Mouse (Mus musculus): Measurements from ENCODE around the gene Ptprr.

The Ptprr gene

DNA sequence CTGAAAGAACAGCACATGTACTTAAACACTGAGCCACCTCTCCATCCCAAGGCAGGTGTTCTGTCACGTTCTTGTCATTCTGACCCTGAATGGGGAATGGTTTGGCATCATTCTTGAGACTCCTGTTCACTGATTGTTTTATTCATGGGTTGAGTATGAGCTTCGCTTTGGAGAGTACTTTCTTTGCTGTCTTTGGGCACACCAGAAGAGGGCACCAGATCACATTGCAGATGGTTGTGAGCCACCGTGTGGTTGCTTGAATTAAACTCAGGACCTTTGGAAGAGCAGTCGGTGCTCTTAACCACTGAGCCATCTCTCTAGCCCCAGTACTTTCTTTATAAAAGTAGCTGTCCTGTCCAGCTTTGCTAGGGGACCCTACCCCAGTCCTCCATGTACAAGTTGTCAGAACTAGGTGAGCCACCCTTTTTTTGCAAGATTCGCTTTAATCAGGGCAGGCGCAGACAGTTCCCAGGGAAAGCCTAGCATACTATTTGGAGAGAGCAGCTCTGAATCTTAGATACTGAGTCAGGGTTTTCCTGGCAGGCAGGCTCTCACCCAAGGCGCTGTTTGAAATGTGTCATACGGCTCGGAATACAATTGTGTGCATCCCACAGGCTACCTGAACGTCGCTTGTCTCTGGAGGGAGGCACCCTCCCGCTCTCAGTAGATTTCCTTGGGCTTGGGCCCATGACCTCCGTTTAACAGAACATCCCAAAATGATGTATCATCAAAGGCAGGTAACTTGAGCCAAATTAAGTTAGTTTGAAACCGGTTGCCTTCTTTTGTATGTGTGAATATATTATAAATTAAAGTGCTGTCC, 178.8 kb downstream of the Ptprr start:
- peak; percentile 37 for DNase-seq (ENCODE audit: low read depth, low spot score)

DNA sequence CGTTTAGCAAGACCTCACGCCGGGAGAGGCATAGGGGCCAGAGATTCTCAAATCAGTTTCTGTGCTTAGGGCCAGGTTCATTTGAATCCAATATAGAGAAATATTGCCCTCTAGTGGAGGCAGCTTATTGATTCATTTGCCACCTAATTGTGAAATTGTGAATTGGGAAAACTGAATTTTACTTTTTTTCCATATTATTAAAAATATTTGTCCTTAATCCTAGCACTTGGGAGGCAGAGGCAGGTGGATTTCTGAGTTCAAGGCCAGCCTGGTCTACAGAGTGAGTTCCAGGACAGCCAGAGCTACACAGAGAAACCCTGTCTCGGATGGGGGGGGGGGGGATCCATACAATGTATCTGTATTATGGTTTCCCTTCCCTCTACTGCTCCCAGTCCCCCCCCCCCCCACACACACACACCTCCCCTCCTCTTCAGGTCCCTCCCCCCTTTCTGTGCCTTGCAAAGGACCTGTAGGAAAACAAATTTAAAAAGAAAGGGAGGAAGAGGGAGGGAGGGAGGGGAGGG, 179.5 kb downstream of the Ptprr start:
- peak; percentile 63 for DNase-seq (ENCODE audit: low read depth, low spot score)

DNA sequence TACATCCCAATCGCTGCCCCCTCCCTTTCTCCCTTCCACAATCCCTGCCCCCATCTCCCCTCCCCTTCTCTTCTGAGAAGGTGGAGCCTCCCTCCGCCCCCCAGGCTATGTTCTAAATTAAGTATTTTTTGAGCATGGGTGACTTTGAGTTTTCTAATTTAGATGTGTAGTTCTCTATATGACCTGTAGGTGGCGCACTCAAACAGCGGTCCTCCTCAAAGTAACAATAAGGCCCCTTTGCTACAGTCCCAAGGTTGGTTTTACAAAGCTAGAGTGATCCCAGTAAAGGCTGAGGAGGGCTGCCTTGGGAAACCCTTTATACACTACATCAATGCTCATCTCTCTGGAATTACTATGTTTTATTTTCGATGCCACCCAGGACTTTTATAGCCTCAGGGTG, 181.0 kb downstream of the Ptprr start:
- DNase-seq (ENCODE audit: low read depth, low spot score) = peak; percentile 65

DNA sequence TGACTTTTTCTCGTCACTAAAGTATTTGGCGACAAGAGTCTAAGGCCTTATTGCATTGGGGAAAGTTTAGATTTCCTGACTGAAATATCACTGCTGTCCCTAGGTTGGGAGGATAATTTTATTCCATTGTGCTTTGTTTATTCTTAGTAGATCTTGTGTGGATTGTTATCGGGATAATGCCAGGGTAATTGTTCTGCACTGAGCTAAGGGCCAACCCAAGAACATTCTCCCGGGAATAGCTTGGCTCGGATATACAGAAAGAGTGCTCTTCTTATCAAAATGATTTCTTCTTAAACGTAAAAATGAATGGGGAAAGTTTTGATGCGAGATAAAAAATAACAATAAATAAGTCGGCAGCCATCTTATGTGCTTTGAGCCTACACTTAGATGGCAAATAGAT, 183.5 kb downstream of the Ptprr start:
- no peak for DNase-seq (ENCODE audit: low read depth, low spot score)

DNA sequence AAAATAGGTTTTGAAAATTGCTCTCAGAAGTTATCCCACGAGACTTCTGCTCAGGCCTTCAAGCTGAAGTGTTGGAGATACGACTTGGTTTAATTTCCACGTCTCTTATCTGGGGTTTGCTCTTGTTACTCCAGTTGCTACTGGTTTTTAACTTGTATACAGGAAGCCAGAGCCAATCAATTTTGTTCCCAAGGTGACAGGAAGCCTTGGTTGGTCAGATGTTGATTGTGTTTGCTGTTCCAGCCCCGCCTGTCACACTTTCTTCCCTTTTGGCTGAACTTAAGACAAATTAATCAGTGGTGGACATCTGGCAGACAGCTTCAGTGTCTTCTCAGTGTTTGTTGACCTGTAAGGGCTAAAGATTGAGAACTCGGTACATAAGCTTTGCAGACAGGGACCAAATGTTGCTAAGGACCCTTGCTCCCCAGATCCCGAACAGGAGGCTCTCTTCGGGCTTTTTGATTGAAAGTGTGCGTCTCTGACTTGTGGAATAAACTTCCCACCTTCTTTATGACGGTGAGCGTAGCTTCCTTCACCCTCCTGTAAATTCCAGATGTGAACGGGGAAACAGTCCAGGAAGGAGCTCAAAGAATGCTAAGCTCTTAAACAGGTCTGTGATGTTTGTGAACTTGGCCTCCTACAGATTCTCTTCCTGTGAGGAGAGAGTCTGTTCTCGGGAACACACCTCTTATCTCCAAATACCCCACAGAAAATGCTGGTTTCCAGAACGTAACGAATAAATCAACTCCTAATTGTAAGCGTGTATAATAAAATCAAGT, 187.8 kb downstream of the Ptprr start:
- DNase-seq (ENCODE audit: low read depth, low spot score) = no peak

DNA sequence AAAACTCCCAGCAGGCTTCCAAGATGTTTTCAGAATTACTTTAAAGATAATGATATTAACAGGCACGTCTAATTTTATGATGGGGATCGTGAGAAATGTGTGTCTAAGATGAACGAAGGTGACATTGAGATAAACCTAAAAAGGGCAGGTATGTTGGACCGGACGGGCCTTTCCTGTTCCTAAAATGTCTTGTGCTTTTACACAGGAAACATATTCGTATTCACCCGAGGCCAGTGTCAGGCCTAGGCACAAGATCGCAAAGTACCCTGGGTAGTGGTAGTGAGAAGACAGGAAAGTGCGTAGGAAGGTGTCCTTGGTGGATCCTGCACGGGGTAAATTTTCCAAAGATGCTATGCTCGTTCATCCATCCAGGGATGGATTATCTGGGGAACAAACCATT, 188.4 kb downstream of the Ptprr start:
- DNase-seq (ENCODE audit: low read depth, low spot score) = no peak

DNA sequence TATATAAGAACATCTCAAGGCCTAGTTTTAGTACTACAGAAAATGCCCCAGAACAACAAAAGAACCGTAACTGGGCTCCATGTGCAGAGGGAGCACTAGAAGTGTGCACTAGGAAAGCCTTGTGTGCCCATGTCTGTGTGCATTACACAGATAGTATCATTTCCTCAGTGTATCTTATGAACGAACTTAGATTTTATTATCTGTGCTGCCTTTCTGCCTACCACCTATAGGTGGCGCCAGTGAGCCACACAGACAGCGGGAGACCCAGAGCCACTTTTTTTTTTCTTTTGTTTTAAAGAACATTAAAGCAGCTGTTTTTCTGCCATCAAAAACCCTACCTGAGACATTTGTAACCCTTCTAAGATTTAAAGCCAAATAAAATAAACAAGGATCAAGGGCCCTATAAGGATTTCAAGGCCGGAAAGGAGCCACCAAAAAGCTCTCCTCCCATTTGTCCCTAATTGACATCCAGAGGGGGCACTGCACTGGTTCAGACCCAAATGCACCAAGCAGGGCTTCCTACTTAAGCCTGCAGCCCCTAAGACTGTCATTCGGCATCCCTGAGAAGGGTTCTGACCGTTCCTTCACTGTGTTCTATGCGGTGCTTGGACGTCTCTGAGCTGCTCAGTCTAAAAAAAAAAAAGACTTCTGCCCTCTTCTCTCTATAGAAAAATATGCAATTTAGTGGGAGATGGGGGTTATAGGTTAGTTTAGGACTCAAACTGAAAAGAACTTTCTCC, 190.1 kb downstream of the Ptprr start:
- DNase-seq (ENCODE audit: low read depth, low spot score) = peak; percentile 77

DNA sequence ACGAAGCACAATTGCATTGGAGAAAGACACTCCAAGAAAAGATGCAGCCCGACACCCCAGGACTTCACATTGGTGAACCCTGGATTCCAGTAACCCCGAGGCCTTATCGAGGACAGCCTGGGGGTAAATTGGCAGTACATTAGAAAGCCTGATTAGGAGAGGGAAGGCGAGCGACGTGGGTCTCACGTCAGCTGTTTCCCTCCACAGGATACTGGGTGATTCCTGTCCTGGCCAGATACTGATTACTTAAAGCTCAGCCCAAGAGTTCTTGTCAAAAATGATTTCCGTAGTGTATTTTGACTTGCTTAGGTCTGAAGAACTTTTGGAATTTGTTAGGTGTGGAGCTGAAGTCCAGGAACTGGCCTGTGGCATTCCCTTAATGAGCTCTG, 190.7 kb downstream of the Ptprr start:
- no peak for DNase-seq (ENCODE audit: low read depth, low spot score)

DNA sequence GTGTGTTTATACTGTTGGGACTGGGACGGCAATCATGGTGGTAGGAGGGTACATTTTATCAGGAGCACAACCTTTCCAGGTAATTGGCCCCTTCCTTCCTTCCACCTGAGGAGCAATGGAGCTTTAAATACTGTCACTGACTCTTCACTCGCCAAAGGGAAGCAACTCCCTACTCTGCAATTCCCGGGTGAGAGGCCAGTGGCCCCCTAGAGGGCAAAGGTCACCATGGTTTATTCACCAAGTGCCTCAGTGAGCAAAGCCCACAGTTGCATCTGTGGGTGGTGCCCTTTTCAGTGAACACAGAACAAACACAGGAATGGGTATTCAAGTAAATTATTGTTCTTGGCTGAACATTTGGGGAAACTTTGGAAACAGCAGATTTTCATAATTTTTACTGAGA, 194.1 kb downstream of the Ptprr start:
- DNase-seq (ENCODE audit: low read depth, low spot score) = no peak

DNA sequence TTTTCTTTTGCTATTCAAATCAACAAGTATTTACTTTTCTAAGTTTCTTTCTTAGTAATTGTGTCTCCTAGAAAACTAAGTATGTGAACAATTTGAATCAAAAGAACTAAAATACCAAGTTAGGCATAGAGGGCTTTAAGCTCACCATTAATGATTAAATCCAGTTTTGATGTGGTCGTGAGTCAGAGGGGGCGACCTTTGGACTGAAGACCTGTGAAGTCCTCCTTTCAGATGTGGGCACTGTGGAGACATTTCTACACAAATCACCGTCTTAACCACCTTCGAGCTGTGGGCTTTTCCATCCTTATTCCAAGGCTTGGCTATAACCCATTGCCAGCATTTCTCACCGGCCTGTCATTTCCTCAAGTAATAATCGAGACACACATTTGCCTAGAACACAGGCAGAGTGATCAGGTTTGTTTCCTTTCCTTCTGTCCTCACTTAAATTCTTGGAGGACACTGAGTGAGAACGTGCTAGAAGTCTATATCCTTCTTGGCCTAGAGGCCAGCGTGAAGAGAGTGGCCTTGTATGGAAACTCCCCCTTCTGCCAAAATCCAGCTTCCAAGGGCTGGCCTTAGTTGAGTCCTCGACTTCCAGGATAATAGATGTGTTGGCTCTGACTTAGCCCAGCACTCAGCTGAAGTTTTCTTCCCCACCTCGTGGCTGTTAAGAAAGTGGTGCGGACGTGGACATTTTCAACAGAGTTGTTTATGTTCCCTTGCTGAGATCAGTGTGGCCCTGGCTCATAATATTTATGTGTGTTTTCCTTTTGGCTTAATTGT, 202.5 kb downstream of the Ptprr start:
- no peak for DNase-seq (ENCODE audit: low read depth, low spot score)

DNA sequence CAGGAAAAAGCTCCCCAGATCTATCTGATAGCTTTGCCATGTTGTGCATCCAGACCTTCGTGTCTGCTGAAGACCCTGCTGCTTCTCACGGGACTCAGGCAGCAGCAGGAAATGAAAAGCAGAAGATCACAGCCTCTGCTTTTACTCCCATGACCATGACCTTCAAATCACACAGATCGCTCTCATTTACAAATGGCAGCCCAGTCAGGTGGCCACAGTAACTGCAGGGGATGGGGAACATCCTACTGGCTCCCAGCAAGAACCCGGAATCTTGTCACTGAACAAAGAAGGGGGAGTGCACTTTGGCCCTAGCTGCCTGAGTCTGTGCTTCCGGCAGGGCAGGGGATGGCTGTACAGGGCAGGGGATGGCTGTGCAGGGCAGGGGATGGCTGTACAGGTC, 217.3 kb downstream of the Ptprr start:
- DNase-seq (ENCODE audit: low read depth, low spot score) = no peak

DNA sequence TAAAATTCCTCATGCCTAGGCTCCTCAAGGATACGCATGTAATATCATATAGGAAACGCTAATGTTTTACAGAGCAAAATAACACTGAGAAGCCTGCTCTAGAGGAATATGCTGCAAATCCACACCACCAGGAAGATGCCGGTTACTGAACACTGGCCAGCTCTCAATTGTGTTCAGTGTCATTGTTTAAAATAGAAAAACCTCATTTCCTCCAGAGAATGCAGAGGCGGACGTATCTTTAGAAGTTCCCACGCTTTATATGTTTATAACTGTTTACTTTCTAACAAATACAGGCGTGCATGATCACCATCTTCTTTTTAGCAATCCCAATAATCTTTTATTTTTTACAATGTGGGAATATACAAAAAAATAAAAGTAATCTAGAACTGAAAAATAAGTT, 224.2 kb downstream of the Ptprr start:
- no peak for DNase-seq (ENCODE audit: low read depth, low spot score)

DNA sequence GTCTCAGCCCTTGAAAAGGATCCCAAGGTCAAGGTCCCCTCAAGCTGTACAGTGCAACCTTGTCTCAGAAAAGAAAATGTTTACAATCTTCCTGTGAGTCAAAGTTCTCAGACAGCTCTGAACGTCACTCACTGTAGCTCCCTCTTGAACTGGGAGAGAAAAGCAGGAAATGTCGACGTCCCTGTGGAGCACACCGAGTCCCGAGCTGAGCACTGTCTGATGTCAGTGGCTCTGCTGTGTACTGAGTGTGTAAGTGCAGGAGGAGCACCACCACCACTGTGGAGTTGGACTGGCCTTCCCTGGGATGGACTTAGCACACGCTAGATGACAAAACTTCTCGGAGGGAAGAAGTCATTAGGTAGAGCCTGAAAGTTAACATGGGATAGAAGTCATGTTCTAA, 225.4 kb downstream of the Ptprr start:
- no peak for DNase-seq (ENCODE audit: low read depth, low spot score)

DNA sequence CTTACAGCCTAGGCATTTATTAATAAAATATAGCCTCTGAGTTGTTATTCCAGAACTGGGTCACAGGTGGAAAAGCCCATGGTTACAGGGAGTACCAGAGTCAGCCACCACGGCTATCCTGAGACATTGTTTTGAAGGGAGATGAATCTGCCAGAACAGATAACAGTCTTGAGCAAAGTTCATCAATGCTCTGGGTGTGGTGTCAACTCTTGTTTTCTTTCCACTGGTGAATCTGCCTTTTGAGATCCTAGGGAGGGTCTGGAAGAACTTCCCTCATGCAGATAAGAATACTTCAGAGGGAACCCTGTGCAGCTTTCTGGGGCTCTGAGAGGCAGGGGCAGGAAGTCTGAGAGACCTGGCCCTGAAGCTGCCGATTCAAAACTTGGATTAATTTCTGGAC, 227.6 kb downstream of the Ptprr start:
- DNase-seq (ENCODE audit: low read depth, low spot score) = no peak

DNA sequence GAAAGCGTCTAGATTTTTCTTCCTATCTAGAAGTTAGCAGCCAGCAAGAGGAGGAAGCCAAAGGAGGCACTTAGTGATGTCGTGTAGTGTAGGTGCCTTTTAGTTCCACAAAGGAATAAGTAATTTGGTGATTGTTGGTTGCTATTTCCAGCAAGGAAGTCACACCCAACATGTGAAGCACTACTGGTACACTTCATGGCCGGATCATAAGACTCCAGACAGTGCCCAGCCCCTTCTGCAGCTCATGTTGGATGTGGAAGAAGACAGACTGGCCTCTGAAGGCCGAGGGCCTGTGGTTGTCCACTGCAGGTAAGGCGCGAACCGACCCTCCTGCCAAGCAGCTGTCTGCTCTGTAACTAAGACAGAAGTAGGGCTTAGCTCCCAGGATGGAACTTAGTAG, 234.7 kb downstream of the Ptprr start:
- no peak for DNase-seq (ENCODE audit: low read depth, low spot score)

DNA sequence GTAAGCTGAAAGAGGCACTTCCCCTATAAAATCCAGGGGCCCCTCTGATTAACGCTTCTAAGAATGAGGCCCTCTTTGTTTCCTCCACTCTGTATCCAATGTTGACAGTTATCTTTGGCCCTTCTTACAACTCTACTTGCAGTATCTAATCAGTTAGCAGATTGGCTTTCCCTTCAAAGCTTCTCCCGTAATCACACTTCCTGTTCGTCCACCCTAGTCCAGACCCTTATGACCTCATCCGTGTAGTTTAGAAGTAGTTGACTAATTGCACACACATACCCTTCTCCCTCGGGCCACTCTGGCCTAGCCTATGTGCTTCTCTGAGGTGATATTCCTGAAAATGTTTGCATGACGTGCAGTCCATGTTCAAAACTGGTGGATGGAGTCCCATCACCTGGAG, 236.0 kb downstream of the Ptprr start:
- no peak for DNase-seq (ENCODE audit: low read depth, low spot score)

DNA sequence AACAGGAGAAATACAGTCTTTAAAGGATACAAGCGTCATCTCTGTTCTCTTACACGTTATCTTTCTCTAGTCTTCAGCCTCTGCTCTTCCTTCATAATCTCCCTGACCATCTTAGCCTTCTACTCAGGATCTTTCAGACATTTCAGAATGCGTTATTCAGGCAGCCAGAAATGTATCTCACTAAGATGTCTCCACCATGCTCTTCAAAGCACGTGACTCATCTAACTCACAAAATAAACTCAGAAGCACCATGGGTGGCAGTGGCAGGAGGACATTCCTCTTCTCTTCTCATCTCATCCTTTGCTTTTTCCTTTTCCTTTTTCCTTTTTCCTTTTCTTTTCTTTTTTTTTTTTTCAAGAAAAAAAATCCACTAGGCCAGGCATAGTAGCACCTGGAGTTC, 241.3 kb downstream of the Ptprr start:
- no peak for DNase-seq (ENCODE audit: low read depth, low spot score)

DNA sequence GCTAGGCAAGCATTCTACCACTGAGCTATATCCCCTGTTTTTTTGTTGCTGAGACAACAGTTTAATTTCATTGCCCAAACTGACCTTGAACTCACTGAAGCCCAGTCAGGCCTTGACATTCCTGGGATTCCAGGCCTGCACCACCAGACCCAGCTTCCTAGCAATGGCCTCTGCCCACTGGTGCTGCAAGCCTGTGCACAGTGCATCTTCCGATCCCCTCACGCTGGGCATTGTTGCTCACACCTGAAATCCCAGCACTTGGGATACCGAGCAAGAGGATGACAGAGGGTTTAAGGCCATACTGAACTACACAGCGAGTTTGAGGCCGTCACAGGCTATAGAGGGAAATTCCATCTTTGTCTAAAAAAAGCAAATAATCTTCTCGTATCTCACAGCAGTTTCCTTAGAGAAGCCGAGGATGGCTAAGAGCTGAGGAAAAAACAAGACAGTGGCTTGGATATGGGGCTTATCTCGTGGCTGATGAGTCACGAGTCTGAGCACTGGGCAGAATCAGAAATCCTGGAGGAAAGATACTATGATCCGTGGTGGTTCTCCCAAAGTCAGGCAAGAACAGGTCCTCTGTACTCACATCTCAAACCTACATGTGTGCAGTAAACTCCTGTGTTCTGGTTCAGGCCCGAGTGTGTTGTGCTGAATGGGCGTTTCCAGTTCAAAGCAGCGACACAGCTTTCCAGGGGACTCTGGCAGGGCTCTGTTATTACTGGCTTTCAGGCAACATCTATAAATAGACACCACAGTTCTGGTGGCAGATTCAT, 242.8 kb downstream of the Ptprr start:
- DNase-seq (ENCODE audit: low read depth, low spot score) = peak; percentile 33

DNA sequence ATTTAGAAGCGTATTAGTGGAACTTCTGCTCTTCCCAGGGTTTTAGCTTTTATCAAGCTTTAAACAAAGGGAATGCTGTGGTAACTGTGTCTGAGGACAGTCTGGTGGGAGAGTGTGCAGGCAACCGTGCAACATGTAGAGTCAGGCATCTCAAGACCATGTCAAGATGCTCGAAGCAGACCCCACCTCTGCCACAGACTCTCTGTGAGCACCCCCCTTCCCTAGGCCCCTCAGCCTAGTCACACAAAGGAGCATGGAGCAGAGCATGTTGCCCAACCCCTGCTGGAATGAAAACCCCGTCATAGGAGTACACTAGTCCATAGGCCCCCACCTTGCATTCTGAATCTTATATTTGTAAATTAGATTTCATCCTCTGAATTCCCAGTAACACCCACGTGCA, 243.5 kb downstream of the Ptprr start:
- no peak for DNase-seq (ENCODE audit: low read depth, low spot score)

DNA sequence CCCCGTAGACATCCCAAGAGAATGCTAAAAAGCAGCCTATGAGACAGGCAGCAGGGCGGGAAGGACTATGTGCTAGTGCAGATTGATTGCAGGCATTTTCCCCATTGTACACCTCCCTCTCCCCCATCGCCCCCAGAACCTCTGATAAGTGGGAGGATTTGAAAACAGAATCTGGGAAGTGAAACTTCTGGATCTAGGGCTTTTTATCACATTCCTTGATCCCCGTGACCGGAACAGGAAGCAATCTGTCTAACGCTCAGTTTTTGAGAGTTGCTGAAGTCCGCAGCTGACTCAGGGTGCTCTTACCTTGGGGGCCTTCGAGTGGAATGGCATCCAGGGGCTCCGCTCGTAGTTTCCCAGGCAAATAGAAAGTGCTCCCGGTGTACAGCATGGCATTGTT, 246.5 kb downstream of the Ptprr start:
- DNase-seq (ENCODE audit: low read depth, low spot score) = no peak

Measured in mesoderm, embryonic 11.5 days (tissue).